Mouse (Mus musculus) testis, adult 2 months (tissue): Measurements from ENCODE around the gene Mrpl2.

ENCODE experiments used
- CTCF ChIP-seq: fragments of 200-500 bp; IDR thresholded peaks from 2 replicates; pipeline ENCODE4 v1.5.1; 2012; ENCODE audit warnings: low read depth, mild to moderate bottlenecking, inconsistent platforms, low read length, moderate library complexity; ENCODE audit not compliant: control insufficient read depth, insufficient read depth, insufficient replicate concordance
- POLR2A ChIP-seq: fragments of 200-500 bp; IDR thresholded peaks from 2 replicates; pipeline ENCODE4 v1.6.1; 2012; ENCODE audit warnings: low read depth, mild to moderate bottlenecking, inconsistent platforms, low read length, moderate library complexity; ENCODE audit not compliant: control insufficient read depth

DNA sequence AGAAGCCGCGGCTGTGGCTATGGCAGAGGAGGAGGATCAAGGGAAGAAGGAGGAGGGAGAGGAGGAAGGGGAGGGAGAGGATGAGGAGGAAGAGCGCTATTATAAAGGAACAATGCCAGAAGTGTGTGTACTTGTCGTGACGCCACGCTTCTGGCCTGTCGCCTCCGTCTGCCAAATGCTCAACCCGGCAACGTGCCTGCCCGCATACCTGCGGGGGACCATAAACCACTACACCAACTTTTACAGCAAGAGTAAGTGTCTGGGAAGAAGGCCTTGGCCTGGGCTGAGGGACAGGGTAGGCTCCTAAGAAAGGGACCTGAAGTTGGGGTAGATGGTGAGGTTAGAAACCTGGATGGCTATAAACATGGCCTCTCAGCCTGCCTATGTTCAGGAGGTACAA lies 16.0 kb downstream of the Mrpl2 start:
- no peak for TF ChIP-seq POLR2A
- TF ChIP-seq CTCF: no peak
